Mouse (Mus musculus) midbrain, postnatal 0 days (tissue): ENCODE results near the gene Mesp2. TPM values are rescaled to one million over a fixed set of nuclear protein-coding genes. Genes with fewer than 3 reads are reported as not detected.

Experiments used
- ATAC-seq: fragments of 200-750 bp; cut with Nextera tagmentation; 2 replicates; pipeline ENCODE4 v1.8.0; 2017; ENCODE audit warnings: moderate number of reproducible peaks, mild to moderate bottlenecking, moderate TSS enrichment, moderate library complexity; ENCODE audit not compliant: low FRiP score
- DNase-seq: peaks from one replicate; pipeline ENCODE4 v3.0.0-alpha.2; 2015; ENCODE audit warnings: low spot score
- H3K27ac ChIP-seq: fragments of 300-500 bp; sonication (generic); 2 replicates; pipeline ENCODE4 v1.5.1; 2014; ENCODE audit warnings: low read depth, mild to moderate bottlenecking, low read length, mixed read lengths
- H3K27me3 ChIP-seq: fragments of 300-500 bp; sonication (generic); 2 replicates; pipeline ENCODE4 v1.6.1; 2014; ENCODE audit warnings: low read length, control low read depth, mixed read lengths; ENCODE audit not compliant: insufficient read depth
- H3K36me3 ChIP-seq: fragments of 300-500 bp; sonication (generic); 2 replicates; pipeline ENCODE4 v1.6.1; 2014; ENCODE audit warnings: low read length, control low read depth, mixed read lengths; ENCODE audit not compliant: insufficient read depth
- H3K4me1 ChIP-seq: fragments of 300-500 bp; sonication (generic); 2 replicates; pipeline ENCODE4 v1.6.1; 2014; ENCODE audit warnings: mild to moderate bottlenecking, control low read depth, antibody characterized with exemption, low read length, mixed read lengths; ENCODE audit not compliant: insufficient read depth
- H3K4me2 ChIP-seq: fragments of 300-500 bp; sonication (generic); 2 replicates; pipeline ENCODE4 v1.6.1; 2014; ENCODE audit warnings: low read depth, mild to moderate bottlenecking, low read length, mixed read lengths; ENCODE audit not compliant: poor library complexity, severe bottlenecking
- H3K4me3 ChIP-seq: fragments of 300-500 bp; sonication (generic); 2 replicates; pipeline ENCODE4 v1.5.1; 2014; ENCODE audit warnings: low read depth, mild to moderate bottlenecking, low read length, moderate library complexity
- H3K9ac ChIP-seq: fragments of 300-500 bp; sonication (generic); replicated peaks from 2 replicates; pipeline ENCODE4 v1.6.1; 2014; ENCODE audit warnings: mild to moderate bottlenecking, low read length, moderate library complexity, mixed read lengths; ENCODE audit not compliant: poor library complexity, severe bottlenecking
- H3K9me3 ChIP-seq: fragments of 300-500 bp; sonication (generic); 2 replicates; pipeline ENCODE4 v1.6.1; 2016; ENCODE audit warnings: low read length, control low read depth
- CTCF ChIP-seq: IDR thresholded peaks from 2 replicates; pipeline ENCODE4 v1.5.1; 2016; ENCODE audit warnings: antibody characterized with exemption, mild to moderate bottlenecking
- WGBS: fragments of 180-500 bp; shearing (Covaris S2); extraction: QIAGEN DNeasy Blood & Tissue Kit; methylation state at CpG from one replicate; pipeline ENCODE4 v1.1.7; 2014; 5-methylcytosine and 5-hydroxymethylcytosine counted together
- polyA plus RNA-seq: library from polyadenylated mRNA; unstranded; fragments of >200 nt; fragmentation: Nextera tagmentation; extraction: Ambion mirVana; gene quantifications from 2 replicates; pipeline ENCODE4 v1.2.1, GENCODE M21; 2015
- total RNA-seq: library from RNA; depleted of rRNA; stranded (reverse); fragments of >200 nt; gene quantifications from 2 replicates; pipeline ENCODE4 v1.2.3, GENCODE M21; 2014

Mesp2 gene
- total and polyA plus RNA-seq, 2 experiments from 2014 or later = 0.88 to 1.5 TPM

GRCm38 (mm10) chr7:79801391-79801790 is 9.1 kb upstream of the Mesp2 start:
- no peaks in the 10 kb centered on the region for H3K4me1 ChIP-seq
- no peak for TF ChIP-seq CTCF
- DNase-seq (no peak), ATAC-seq (no peak)
- no peak overlapping the region for H3K9ac ChIP-seq
- H3K9me3 ChIP-seq = no peaks in the 10 kb centered on the region
- H3K36me3 ChIP-seq = no peaks in the 10 kb centered on the region
- H3K4me2 ChIP-seq = no peak overlapping the region
- no peaks in the 10 kb centered on the region for H3K27me3 ChIP-seq
- H3K4me3 ChIP-seq = no peak overlapping the region
- 74% methylated on average over 11 of the region's 11 CpGs for WGBS
- no peak overlapping the region for H3K27ac ChIP-seq

GRCm38 (mm10) chr7:79802037-79802436 is 8.5 kb upstream of the Mesp2 start:
- H3K4me1 ChIP-seq = no peaks in the 10 kb centered on the region
- H3K9me3 ChIP-seq = no peaks in the 10 kb centered on the region
- H3K27ac ChIP-seq = no peak overlapping the region
- no peak overlapping the region for H3K4me3 ChIP-seq
- no peak overlapping the region for H3K4me2 ChIP-seq
- WGBS = 74% methylated on average over 5 of the region's 5 CpGs
- DNase-seq (no peak), ATAC-seq (no peak)
- no peaks in the 10 kb centered on the region for H3K27me3 ChIP-seq
- no peaks in the 10 kb centered on the region for H3K36me3 ChIP-seq
- H3K9ac ChIP-seq = no peak overlapping the region
- TF ChIP-seq CTCF = no peak

- ATAC-seq (no peak), DNase-seq (no peak)
- no peaks in the 10 kb centered on the region for H3K4me1 ChIP-seq
- H3K9ac ChIP-seq = no peak overlapping the region
- H3K4me3 ChIP-seq = no peak overlapping the region
- H3K9me3 ChIP-seq = no peaks in the 10 kb centered on the region
- 58% methylated on average over 2 of the region's 2 CpGs for WGBS
- no peaks in the 10 kb centered on the region for H3K27me3 ChIP-seq
- no peak overlapping the region for H3K4me2 ChIP-seq
- H3K27ac ChIP-seq = no peak overlapping the region
- no peaks in the 10 kb centered on the region for H3K36me3 ChIP-seq
- no peak for TF ChIP-seq CTCF
Observed at GRCm38 (mm10) chr7:79803887-79804286, 6.6 kb upstream of the Mesp2 start.

- no peak for DNase-seq
- TF ChIP-seq CTCF = no peak
- Histone ChIP-seq H3K36me3 (no peaks in the 10 kb centered on the region), H3K4me1 (no peaks in the 10 kb centered on the region), H3K27ac (no peak overlapping the region), H3K9ac (no peak overlapping the region), H3K9me3 (no peaks in the 10 kb centered on the region), H3K4me3 (no peak overlapping the region), H3K27me3 (no peaks in the 10 kb centered on the region), H3K4me2 (no peak overlapping the region)
- no peak for ATAC-seq
- 89% methylated on average over 7 of the region's 7 CpGs for WGBS
Observed at GRCm38 (mm10) chr7:79808561-79808960, 2.0 kb upstream of the Mesp2 start.

GRCm38 (mm10) chr7:79813409-79813808 is 2.9 kb downstream of the Mesp2 start:
- DNase-seq (no peak), ATAC-seq (no peak)
- Histone ChIP-seq H3K4me1 (no peaks in the 10 kb centered on the region), H3K27me3 (no peaks in the 10 kb centered on the region), H3K4me2 (no peak overlapping the region), H3K9ac (no peak overlapping the region), H3K27ac (no peak overlapping the region), H3K36me3 (no peaks in the 10 kb centered on the region), H3K9me3 (no peaks in the 10 kb centered on the region), H3K4me3 (no peak overlapping the region)
- TF ChIP-seq CTCF = no peak
- 97% methylated on average over 1 of the region's 1 CpGs for WGBS

- no peak for DNase-seq
- Histone ChIP-seq H3K27me3 (no peaks in the 10 kb centered on the region), H3K9ac (no peak overlapping the region), H3K4me1 (no peaks in the 10 kb centered on the region), H3K27ac (no peak overlapping the region), H3K36me3 (no peaks in the 10 kb centered on the region), H3K4me3 (no peak overlapping the region), H3K9me3 (no peaks in the 10 kb centered on the region), H3K4me2 (no peak overlapping the region)
- ATAC-seq = no peak
- 7% methylated on average over 6 of the region's 6 CpGs for WGBS
- no peak for TF ChIP-seq CTCF
Observed at GRCm38 (mm10) chr7:79818321-79818720, 7.8 kb downstream of the Mesp2 start.
